Comparison of ENCODE assay signal across 6 mouse cellular contexts in genomic region chr9:44081581-44081980, GRCm38 (mm10). TPM values are rescaled to one million over a fixed set of nuclear protein-coding genes. Genes with fewer than 3 reads are reported as not detected.
"Had no signal": no experiment of that assay in that cellular context is flagged by ENCODE, and none has a peak within 500 bp of the region (broad histone marks: within the 10 kb centered on the region; RNA-seq: fewer than 3 reads in every experiment).

No protein-coding gene starts in this region.

- DNase-seq: lung, adult 2 months; right cerebral cortex, postnatal 14 days; thymus, adult 2 months; thymus, postnatal 25 days had no signal

RNA-seq across cellular contexts. Expression of gene C1qtnf5, which starts 25.5 kb away (rescaled TPM):
- total RNA-seq: megakaryocyte progenitor cell, adult 5-6 weeks had no signal

RNA-seq across cellular contexts. Expression of gene Gm49380, which starts 31.7 kb away (rescaled TPM):
- total RNA-seq: megakaryocyte progenitor cell, adult 5-6 weeks; midbrain, postnatal 0 days had no signal
